Mouse (Mus musculus) kidney, adult 2 months (tissue): ENCODE results near the gene Fkbp2.

Source experiments
- CTCF ChIP-seq: fragments of 200-500 bp; conservative IDR thresholded peaks from 2 replicates; pipeline ENCODE4 v1.5.1; 2011; ENCODE audit warnings: low read depth, mild to moderate bottlenecking, control low read depth, low read length, moderate library complexity, mixed read lengths; ENCODE audit not compliant: insufficient read depth, insufficient read length
- POLR2A ChIP-seq: fragments of 200-500 bp; IDR thresholded peaks from one replicate; pipeline ENCODE4 v1.6.1; 2011; ENCODE audit warnings: low read depth, low read length, control low read depth

GRCm38 (mm10) chr19:6985300-6985699, 5.0 kb upstream of the Fkbp2 start:
- TF ChIP-seq POLR2A (no peak), CTCF (no peak)
